Mouse (Mus musculus) retina, embryonic 14.5 days (tissue): Measurements from ENCODE around the gene Rhebl1.

ENCODE experiments used
- DNase-seq: peaks from one replicate; pipeline ENCODE4 v3.0.0-alpha.2; 2015; ENCODE audit warnings: low spot score

Gene Rhebl1

GRCm38 (mm10) chr15:98914903-98915302 lies 20.6 kb upstream of the Rhebl1 start:
- no peak for DNase-seq

GRCm38 (mm10) chr15:98904692-98905091 lies 10.4 kb upstream of the Rhebl1 start:
- peak; percentile 88 for DNase-seq

DNA sequence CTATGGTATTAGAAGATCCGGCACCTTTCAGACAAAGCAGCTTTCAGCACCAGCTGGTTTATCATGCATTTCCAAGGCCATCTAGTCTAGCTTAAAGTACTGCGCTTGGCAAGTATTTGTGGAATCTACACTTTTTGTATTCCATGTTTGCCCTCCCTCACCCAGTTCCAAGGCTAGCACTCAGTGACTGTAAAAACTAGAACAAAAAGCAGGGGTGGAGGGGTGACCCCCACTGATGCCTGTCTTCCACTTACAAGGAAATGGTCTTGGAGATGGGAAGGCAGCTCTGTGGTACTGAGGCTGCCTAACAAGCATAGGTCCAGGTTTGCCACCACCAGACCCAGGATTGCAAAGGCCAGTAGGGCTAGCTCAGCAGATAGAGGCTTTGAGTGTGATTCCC lies 8.3 kb upstream of the Rhebl1 start:
- DNase-seq = no peak

GRCm38 (mm10) chr15:98901530-98901929 lies 7.2 kb upstream of the Rhebl1 start:
- DNase-seq = no peak

- peak; percentile 53 for DNase-seq
Measured at GRCm38 (mm10) chr15:98897928-98898800, 3.8 kb upstream of the Rhebl1 start, which contains the start of gene Dhh. Dhh (minus strand) TSS chr15:98898540.

- no peak for DNase-seq
Measured at GRCm38 (mm10) chr15:98897495-98897894, 3.2 kb upstream of the Rhebl1 start.

DNA sequence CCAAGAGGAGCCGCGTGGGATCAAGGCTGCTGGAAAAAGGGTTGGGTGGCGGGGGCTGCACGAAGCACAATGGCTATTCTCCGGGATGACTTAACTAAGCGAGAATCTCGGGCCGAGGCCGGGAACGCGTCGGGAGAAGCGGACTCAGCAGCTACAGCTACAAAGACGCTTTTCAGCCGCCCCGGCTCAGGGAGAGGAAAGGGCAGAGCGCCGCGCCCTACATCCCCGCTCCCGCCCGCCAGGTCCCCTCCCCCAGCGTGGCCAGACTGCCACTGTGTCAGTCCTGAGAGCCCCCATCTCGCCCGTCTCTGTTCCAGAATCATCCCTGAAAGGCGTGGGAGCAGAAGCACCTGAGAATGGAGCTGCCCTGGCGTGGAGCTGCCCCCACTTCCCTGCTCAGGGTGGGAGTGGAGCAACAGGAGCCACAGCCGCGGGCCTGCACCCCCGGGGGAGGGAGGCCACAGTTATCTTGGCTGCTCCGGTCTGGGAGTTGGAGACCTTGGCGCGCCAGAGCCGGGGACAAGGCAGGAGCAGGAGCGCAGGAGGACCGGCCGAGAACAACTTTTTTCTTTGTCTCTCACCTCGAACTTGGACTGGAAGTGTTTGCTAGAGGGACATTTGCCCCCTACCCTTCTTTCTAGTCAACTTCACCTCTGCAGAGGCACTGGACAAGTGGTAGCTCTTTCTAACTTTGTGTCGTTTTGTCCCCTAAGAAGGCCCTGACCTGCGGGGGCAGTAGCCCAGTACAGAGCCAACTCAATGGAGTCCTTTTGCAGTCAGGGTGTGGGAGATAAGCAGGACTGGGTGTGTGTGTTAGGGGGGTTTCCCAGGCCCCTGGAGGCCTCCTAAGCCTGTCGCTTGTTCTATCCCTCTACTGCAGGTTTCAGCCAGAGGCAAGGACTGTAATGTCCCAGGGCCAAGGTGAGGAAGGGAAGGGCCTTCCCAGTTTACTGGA lies 1.6 kb upstream of the Rhebl1 start:
- DNase-seq = peak; percentile 69

DNA sequence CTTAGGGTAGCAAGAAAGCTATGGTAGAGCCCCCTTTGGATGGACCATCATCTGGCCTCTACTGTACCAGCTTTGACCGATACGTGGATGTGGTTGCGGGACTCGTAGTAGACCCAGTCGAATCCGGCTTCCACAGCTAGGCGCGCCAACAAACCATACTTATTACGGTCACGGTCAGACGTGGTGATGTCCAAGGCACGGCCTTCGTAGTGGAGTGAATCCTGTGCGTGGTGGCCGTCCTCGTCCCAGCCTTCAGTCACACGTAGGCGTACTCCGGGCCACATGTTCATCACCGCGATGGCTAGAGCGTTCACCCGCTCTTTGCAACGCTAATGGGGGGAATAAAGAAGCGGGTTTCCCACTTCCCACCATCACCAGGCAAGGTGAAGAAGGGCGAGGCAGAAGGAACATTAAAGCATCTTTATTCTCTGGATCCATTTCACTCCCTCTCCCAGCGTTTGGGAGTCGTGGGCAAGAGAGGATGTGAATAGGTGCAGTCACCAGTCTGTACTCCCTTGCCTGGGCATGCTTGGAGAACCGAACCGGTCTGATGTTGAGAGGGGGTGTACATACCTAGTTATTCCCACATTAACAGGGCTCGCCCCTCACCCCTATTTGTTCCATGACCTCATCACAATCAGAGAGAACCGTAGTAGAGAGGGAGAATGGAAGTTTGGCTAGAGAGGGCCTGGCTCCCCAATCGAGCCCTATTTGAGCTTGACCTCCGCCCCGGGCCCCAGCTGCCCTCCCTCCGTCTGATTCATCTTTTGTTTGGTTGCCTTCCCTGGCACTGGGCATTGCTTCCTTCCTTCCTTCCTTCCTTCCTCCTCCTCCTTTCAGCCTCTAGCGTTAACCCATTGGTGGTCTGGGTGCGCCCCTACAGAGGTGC lies 650 bp upstream of the Rhebl1 start:
- DNase-seq = no peak

DNA sequence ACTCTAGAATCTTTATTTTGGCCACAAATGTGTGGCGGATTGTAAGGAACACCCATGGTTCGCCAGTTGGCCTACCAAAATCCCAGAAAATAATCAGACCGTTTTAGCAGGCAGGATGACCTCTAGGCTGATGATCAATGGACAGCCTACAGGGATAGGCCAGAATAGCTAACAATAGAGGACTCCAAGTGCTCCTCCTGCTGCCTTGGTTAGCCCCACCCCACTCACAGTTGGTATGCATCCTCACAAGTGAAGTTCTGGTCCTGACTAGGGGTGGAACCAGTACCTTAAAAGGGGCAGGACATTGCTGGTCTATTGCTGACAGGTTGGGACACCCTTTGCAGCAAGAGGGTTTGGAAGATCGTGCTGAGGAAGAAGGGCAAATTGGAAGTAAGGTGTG lies 1.3 kb downstream of the Rhebl1 start:
- DNase-seq = no peak

GRCm38 (mm10) chr15:98891907-98892606 lies 2.3 kb downstream of the Rhebl1 start:
- DNase-seq = peak; percentile 88

GRCm38 (mm10) chr15:98891198-98891742 lies 3.1 kb downstream of the Rhebl1 start:
- no peak for DNase-seq

- DNase-seq = no peak
Measured at GRCm38 (mm10) chr15:98887526-98887925, 6.8 kb downstream of the Rhebl1 start.

- no peak for DNase-seq
Measured at GRCm38 (mm10) chr15:98886667-98887387, 7.5 kb downstream of the Rhebl1 start.

DNA sequence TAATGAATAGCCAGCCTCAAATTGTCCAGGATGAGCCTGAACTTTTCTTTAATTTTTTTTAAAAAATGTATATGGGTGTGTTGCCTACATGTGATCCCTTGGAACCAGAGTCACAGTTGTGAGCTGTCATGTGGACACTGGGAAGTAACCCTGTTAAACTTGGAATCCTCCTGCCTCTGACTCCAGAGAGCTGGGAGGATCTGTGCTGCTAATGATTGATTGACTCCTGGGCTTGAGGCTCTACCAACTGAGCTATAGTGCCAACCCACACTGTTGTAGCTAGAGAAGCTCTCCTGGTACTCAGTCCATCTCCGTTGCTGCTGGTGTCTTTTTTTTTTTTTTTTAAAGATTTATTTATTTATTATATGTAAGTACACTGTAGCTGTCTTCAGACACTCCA lies 10.2 kb downstream of the Rhebl1 start:
- DNase-seq = no peak

DNA sequence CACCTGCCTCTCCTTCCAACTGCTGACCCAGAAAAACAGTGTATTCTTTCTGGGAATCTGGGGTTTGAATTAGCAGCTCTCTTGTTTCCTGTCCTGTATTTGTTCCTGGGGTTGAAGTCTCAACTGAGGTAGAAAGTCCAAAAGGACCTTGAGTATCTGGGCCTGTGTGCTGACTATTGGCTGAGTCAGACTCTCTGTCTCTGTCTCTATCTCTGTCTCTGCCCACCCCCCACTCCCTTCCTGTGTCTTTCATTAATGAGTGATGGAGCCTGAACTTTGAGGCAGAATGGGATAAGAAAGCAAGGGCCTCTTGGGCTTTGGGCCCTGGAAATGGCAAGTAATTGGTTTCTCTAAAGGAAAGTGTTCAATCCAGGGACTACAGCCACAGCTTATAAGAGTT lies 10.7 kb downstream of the Rhebl1 start:
- DNase-seq = no peak

GRCm38 (mm10) chr15:98881656-98882008 lies 12.7 kb downstream of the Rhebl1 start:
- no peak for DNase-seq

GRCm38 (mm10) chr15:98880978-98881655 lies 13.2 kb downstream of the Rhebl1 start:
- peak; percentile 98 for DNase-seq

GRCm38 (mm10) chr15:98877331-98877730 lies 17.0 kb downstream of the Rhebl1 start:
- DNase-seq = peak; percentile 95
